Mouse (Mus musculus) kidney, embryonic 15.5 days (tissue): ENCODE measurements around the gene Zfp280d. TPM values are rescaled to one million over a fixed set of nuclear protein-coding genes. Genes with fewer than 3 reads are reported as not detected.
"Not testable (repeated sequence)": the region's sequence is repeated elsewhere in the genome, so short reads cannot be mapped to it uniquely, and the experiment has no call there.

Experiments used
- ATAC-seq: fragments of 200-750 bp; cut with Nextera tagmentation; replicated peaks from 2 replicates; pipeline ENCODE4 v1.8.0; 2017; ENCODE audit warnings: moderate TSS enrichment; ENCODE audit not compliant: low FRiP score
- H3K27ac ChIP-seq: fragments of 300-500 bp; sonication (generic); 2 replicates; pipeline ENCODE4 v1.5.1; 2015; ENCODE audit warnings: mild to moderate bottlenecking, inconsistent platforms
- H3K27me3 ChIP-seq: fragments of 300-500 bp; sonication (generic); 2 replicates; pipeline ENCODE4 v1.6.1; 2015; ENCODE audit warnings: inconsistent platforms
- H3K36me3 ChIP-seq: fragments of 300-500 bp; sonication (generic); 2 replicates; pipeline ENCODE4 v1.6.1; 2015; ENCODE audit warnings: inconsistent platforms
- H3K4me1 ChIP-seq: fragments of 300-500 bp; sonication (generic); 2 replicates; pipeline ENCODE4 v1.6.1; 2015; ENCODE audit warnings: inconsistent platforms
- H3K4me2 ChIP-seq: fragments of 300-500 bp; sonication (generic); 2 replicates; pipeline ENCODE4 v1.6.1; 2015; ENCODE audit warnings: moderate library complexity, mild to moderate bottlenecking, inconsistent platforms
- H3K4me3 ChIP-seq: fragments of 300-500 bp; sonication (generic); replicated peaks from 2 replicates; pipeline ENCODE4 v1.5.1; 2015; ENCODE audit warnings: mild to moderate bottlenecking, inconsistent platforms
- H3K9ac ChIP-seq: fragments of 300-500 bp; sonication (generic); 2 replicates; pipeline ENCODE4 v1.6.1; 2015; ENCODE audit warnings: mild to moderate bottlenecking, inconsistent platforms
- H3K9me3 ChIP-seq: fragments of 300-500 bp; sonication (generic); replicated peaks from 2 replicates; pipeline ENCODE4 v1.6.1; 2016; ENCODE audit warnings: inconsistent platforms
- WGBS: fragments of 180-500 bp; shearing (Covaris S2); methylation state at CpG from one replicate; pipeline ENCODE4 v1.1.7; 2015; ENCODE audit warnings: mixed read lengths; 5-methylcytosine and 5-hydroxymethylcytosine counted together
- polyA plus RNA-seq: library from polyadenylated mRNA; unstranded; fragments of >200 nt; fragmentation: Nextera tagmentation; extraction: Ambion mirVana; gene quantifications from 2 replicates; pipeline ENCODE4 v1.2.1, GENCODE M21; 2015

Zfp280d gene
- polyA plus RNA-seq, 1 experiment from 2014 or later, result 41.3 TPM

DNA sequence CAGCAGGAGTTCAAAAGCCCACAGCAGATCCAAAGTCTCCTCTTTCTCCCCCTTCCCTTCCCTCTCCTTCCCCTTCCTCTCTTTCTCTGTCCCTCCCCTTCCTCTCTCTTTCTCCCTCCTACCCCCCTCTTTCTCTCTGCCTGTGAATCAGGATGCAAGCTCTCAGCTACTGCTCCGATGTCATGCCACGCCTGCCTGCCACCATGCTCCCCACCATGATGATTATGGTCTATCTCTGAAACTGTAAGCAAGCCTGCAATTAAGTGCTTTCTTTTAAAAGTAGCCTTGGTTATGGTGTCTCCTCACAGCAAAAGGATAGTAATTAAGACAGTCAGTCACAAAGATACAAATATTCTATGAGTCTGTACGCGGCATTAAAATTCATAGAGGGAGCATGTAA lies 100.3 kb downstream of the Zfp280d start:
- H3K9ac ChIP-seq, result no peak overlapping the region
- no peaks in the 10 kb centered on the region for H3K36me3 ChIP-seq
- ATAC-seq, result no peak
- H3K9me3 ChIP-seq, result no peaks in the 10 kb centered on the region
- no peak overlapping the region for H3K27ac ChIP-seq
- H3K4me3 ChIP-seq, result no peak overlapping the region
- no peak overlapping the region for H3K4me2 ChIP-seq
- 83% methylated on average over 4 of the region's 4 CpGs for WGBS
- no peaks in the 10 kb centered on the region for H3K4me1 ChIP-seq
- no peaks in the 10 kb centered on the region for H3K27me3 ChIP-seq

- H3K4me1 ChIP-seq, result no peaks in the 10 kb centered on the region
- no peaks in the 10 kb centered on the region for H3K27me3 ChIP-seq
- no peak overlapping the region for H3K9ac ChIP-seq
- 79% methylated on average over 3 of the region's 3 CpGs for WGBS
- ATAC-seq, result no peak
- H3K9me3 ChIP-seq, result no peaks in the 10 kb centered on the region
- H3K36me3 ChIP-seq, result no peaks in the 10 kb centered on the region
- H3K4me3 ChIP-seq, result no peak overlapping the region
- no peak overlapping the region for H3K27ac ChIP-seq
- no peak overlapping the region for H3K4me2 ChIP-seq
Observed at GRCm38 (mm10) chr9:72375639-72376038, 101.0 kb downstream of the Zfp280d start.

- no peak for ATAC-seq
- WGBS, result 85% methylated on average over 7 of the region's 7 CpGs
Observed at GRCm38 (mm10) chr9:72385786-72386185, 111.1 kb downstream of the Zfp280d start.

GRCm38 (mm10) chr9:72388934-72389333 lies 114.3 kb downstream of the Zfp280d start:
- Histone ChIP-seq H3K36me3 (no peaks in the 10 kb centered on the region), H3K4me3 (no peak overlapping the region), H3K27ac (no peak overlapping the region), H3K4me1 (no peaks in the 10 kb centered on the region), H3K27me3 (no peaks in the 10 kb centered on the region), H3K9me3 (no peaks in the 10 kb centered on the region), H3K9ac (no peak overlapping the region), H3K4me2 (no peak overlapping the region)
- WGBS, result 89% methylated on average over 4 of the region's 4 CpGs
- ATAC-seq, result no peak

More at GRCm38 (mm10) chr9:72385786-72386185, 111.1 kb downstream of the Zfp280d start:
- Histone ChIP-seq H3K9me3 (no peaks in the 10 kb centered on the region), H3K4me3 (no peak overlapping the region), H3K36me3 (no peaks in the 10 kb centered on the region), H3K27me3 (no peaks in the 10 kb centered on the region), H3K4me2 (no peak overlapping the region), H3K9ac (no peak overlapping the region), H3K27ac (no peak overlapping the region), H3K4me1 (no peaks in the 10 kb centered on the region)

DNA sequence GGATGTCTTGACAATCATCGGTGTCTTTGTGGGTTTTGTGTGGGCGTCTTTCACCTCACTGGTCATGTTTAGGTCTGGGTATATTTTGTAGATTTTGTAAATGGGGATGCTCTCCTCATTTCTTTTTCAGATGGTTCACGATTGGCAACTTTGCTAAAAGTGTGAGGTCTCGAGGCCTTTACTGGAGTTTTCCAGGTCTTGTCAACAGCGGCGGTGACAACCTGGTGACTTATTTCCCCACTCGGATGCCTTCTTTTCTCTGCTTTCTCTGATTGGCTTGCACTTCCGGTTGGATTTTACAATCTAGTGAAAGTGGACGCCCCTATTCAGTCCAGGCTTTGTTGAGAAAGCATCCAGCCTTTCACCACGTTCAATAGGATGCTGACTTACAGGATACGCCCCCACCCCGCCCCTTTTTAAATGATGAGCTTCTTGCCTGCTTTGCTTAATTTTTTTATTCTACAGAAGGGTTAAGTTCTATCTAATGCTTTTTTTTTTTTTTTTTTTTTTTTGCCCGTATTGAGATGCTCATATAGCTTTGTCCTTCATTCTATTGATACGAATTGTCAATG lies 114.9 kb downstream of the Zfp280d start:
- Histone ChIP-seq H3K27me3 (no peaks in the 10 kb centered on the region), H3K27ac (no peak overlapping the region), H3K9ac (no peak overlapping the region), H3K4me3 (no peak overlapping the region), H3K9me3 (no peaks in the 10 kb centered on the region), H3K4me2 (no peak overlapping the region), H3K36me3 (no peaks in the 10 kb centered on the region), H3K4me1 (no peaks in the 10 kb centered on the region)
- 71% methylated on average over 14 of the region's 14 CpGs for WGBS
- no peak for ATAC-seq

DNA sequence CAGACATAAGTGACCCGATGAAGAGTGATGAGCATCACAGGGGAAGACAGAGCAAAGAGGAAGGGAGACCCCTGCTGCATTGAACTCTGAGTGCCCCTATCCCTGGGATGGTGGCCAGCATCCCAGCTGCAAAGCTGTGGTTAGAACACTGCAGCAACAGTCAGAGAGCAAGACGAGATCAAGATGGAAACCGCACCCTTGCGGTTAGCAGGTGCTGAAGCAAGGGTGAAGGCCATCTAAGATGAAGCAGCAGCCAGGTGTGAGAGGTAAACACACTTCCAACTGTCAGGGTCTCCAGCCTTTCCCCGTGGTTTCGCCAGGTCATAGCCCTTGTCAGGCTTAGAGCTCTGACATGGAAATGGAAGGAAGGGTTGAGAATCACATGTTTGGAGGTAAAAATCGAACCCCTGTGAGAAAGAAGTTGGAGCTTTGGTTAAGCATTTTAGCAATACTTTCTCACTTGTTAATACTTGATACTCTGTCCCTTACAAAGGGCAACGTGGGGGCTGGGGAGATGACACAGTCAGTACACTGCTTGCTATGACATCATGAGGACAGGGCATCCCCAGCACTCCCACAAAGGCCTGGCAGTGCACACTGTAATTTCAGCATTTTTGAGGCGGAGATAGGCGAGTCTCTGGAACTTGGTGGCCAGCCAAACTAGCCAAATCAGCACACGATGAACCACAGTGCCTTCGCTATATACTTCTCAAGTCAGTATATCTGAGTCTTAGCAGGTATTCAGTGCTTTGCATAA lies 115.8 kb downstream of the Zfp280d start:
- H3K4me3 ChIP-seq, result no peak overlapping the region
- ATAC-seq, result no peak
- 83% methylated on average over 12 of the region's 12 CpGs for WGBS
- H3K27ac ChIP-seq, result no peak overlapping the region
- no peaks in the 10 kb centered on the region for H3K27me3 ChIP-seq
- no peaks in the 10 kb centered on the region for H3K4me1 ChIP-seq
- no peak overlapping the region for H3K9ac ChIP-seq
- H3K36me3 ChIP-seq, result no peaks in the 10 kb centered on the region
- H3K9me3 ChIP-seq, result no peaks in the 10 kb centered on the region
- H3K4me2 ChIP-seq, result no peak overlapping the region

GRCm38 (mm10) chr9:72392686-72393085 lies 118.0 kb downstream of the Zfp280d start:
- no peaks in the 10 kb centered on the region for H3K36me3 ChIP-seq
- no peak overlapping the region for H3K27ac ChIP-seq
- H3K4me2 ChIP-seq, result no peak overlapping the region
- H3K4me3 ChIP-seq, result no peak overlapping the region
- no peak for ATAC-seq
- WGBS, result 76% methylated on average over 7 of the region's 7 CpGs
- no peaks in the 10 kb centered on the region for H3K27me3 ChIP-seq
- H3K9me3 ChIP-seq, result no peaks in the 10 kb centered on the region
- no peak overlapping the region for H3K9ac ChIP-seq
- H3K4me1 ChIP-seq, result no peaks in the 10 kb centered on the region

- no peak overlapping the region for H3K9ac ChIP-seq
- H3K27ac ChIP-seq, result no peak overlapping the region
- no peaks in the 10 kb centered on the region for H3K36me3 ChIP-seq
- no peak overlapping the region for H3K4me2 ChIP-seq
- no peaks in the 10 kb centered on the region for H3K9me3 ChIP-seq
- no peak for ATAC-seq
- WGBS, result 84% methylated on average over 15 of the region's 15 CpGs
- H3K27me3 ChIP-seq, result no peaks in the 10 kb centered on the region
- no peaks in the 10 kb centered on the region for H3K4me1 ChIP-seq
- H3K4me3 ChIP-seq, result no peak overlapping the region
Observed at GRCm38 (mm10) chr9:72393238-72393637, 118.6 kb downstream of the Zfp280d start.

- Histone ChIP-seq H3K9ac (no peak overlapping the region), H3K4me1 (no peaks in the 10 kb centered on the region), H3K9me3 (no peaks in the 10 kb centered on the region), H3K4me2 (no peak overlapping the region), H3K36me3 (no peaks in the 10 kb centered on the region), H3K27me3 (no peaks in the 10 kb centered on the region), H3K4me3 (no peak overlapping the region), H3K27ac (no peak overlapping the region)
- WGBS, result 50% methylated on average over 8 of the region's 8 CpGs
- no peak for ATAC-seq
Observed at GRCm38 (mm10) chr9:72393869-72394341, 119.2 kb downstream of the Zfp280d start.

GRCm38 (mm10) chr9:72400121-72400520 lies 125.5 kb downstream of the Zfp280d start:
- Histone ChIP-seq H3K27me3 (no peaks in the 10 kb centered on the region), H3K9me3 (no peaks in the 10 kb centered on the region), H3K4me3 (no peak overlapping the region), H3K4me2 (no peak overlapping the region), H3K9ac (no peak overlapping the region), H3K27ac (no peak overlapping the region), H3K4me1 (no peaks in the 10 kb centered on the region), H3K36me3 (no peaks in the 10 kb centered on the region)
- ATAC-seq, result no peak
- WGBS, result 43% methylated on average over 4 of the region's 4 CpGs

DNA sequence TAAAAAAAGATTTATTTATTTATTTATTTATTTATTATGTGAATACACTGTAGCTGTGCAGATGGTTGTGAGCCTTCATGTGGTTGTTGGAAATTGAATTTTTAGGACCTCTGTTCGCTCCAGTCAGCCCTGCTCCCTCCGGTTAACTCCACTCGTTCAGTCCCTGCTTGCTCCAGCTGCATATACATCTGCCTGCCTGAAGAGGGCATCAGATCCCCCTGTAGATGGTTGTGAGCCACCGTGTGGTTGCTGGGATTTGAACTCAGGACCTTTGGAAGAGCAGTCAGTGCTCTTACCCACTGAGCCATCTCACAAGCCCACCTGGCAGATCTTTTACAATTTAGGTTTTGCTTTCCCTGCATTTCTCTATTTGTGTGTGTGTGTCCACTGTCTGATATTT lies 127.1 kb downstream of the Zfp280d start:
- H3K4me2 ChIP-seq, H3K9me3 ChIP-seq, ATAC-seq, H3K9ac ChIP-seq, H3K27me3 ChIP-seq, H3K36me3 ChIP-seq, H3K4me1 ChIP-seq, H3K27ac ChIP-seq, H3K4me3 ChIP-seq: not testable (repeated sequence)
- WGBS, result 71% methylated on average over 4 of the region's 4 CpGs

DNA sequence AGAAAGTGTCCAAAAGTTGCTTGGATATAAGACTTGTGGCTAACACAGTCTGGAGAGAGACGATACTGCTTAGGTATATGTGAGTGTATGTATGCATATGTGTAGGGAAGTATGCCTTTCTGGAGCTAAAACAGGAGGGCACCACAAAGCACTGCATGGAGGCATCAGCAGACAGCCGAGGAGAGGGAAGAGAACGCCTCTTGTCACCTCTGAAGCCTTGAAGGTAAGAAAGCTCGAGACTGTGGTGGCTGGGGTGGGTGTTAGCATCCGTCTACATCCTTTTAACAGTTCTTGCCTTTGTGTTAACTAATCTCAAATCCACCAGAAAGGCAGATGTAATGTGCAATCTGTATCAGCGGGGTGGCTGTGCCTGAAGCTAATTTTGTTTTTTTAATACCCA lies 128.8 kb downstream of the Zfp280d start:
- Histone ChIP-seq H3K36me3 (no peaks in the 10 kb centered on the region), H3K4me2 (no peak overlapping the region), H3K27me3 (no peaks in the 10 kb centered on the region), H3K4me3 (no peak overlapping the region), H3K9me3 (no peaks in the 10 kb centered on the region), H3K27ac (no peak overlapping the region), H3K4me1 (0 out of 2 replicates have a peak, but pooled peaks cover 3% of the 10 kb centered on the region), H3K9ac (no peak overlapping the region)
- WGBS, result 67% methylated on average over 6 of the region's 6 CpGs
- ATAC-seq, result no peak
